Mouse (Mus musculus): Measurements from ENCODE around the gene Gm6763. TPM values are rescaled to one million over a fixed set of nuclear protein-coding genes. Genes with fewer than 3 reads are reported as not detected.

Gene Gm6763
- polyA plus RNA-seq (2014; fragmentation: Illumina TruSeq; extraction: RNeasy Lipid Tissue Mini Kit (QIAGEN cat#74804); ENCODE audit: low replicate concordance): not detected

GRCm38 (mm10) chr10:104151197-104151596, at the start of gene Gm6763:
TSS of gene Gm6763 (plus strand) at chr10:104151497.

GRCm38 (mm10) chr10:104142687-104143086, 8.6 kb upstream of the Gm6763 start, which contains the start of gene Gm21293:
TSS of gene Gm21293 (plus strand) at chr10:104142987.

GRCm38 (mm10) chr10:104159706-104160105, 8.4 kb downstream of the Gm6763 start, which contains the start of gene Gm8764:
TSS of gene Gm8764 (plus strand) at chr10:104160006.

GRCm38 (mm10) chr10:104168215-104168614, 16.9 kb downstream of the Gm6763 start, which contains the start of gene Gm21304:
TSS of gene Gm21304 (plus strand) at chr10:104168515.

GRCm38 (mm10) chr10:104176724-104177123, 25.4 kb downstream of the Gm6763 start, which contains the start of gene Gm21312:
TSS of gene Gm21312 (plus strand) at chr10:104177024.

GRCm38 (mm10) chr10:104185233-104185632, 33.9 kb downstream of the Gm6763 start, which contains the start of gene Gm20765:
TSS of gene Gm20765 (plus strand) at chr10:104185533.

GRCm38 (mm10) chr10:104193742-104194141, 42.4 kb downstream of the Gm6763 start, which contains the start of gene Gm4340:
TSS of gene Gm4340 (plus strand) at chr10:104194042.

Other genes starting within 250 kb of the Gm6763 start
- not detected for gene Gm21293, start 8.5 kb upstream of the Gm6763 start, polyA plus RNA-seq (2014; fragmentation: Illumina TruSeq; extraction: RNeasy Lipid Tissue Mini Kit (QIAGEN cat#74804); ENCODE audit: low replicate concordance)
- not detected for gene Gm8764, start 8.5 kb downstream of the Gm6763 start, polyA plus RNA-seq (2014; fragmentation: Illumina TruSeq; extraction: RNeasy Lipid Tissue Mini Kit (QIAGEN cat#74804); ENCODE audit: low replicate concordance)
- not detected for gene Gm21304, start 17.0 kb downstream of the Gm6763 start, polyA plus RNA-seq (2014; fragmentation: Illumina TruSeq; extraction: RNeasy Lipid Tissue Mini Kit (QIAGEN cat#74804); ENCODE audit: low replicate concordance)
- not detected for gene Gm21312, start 25.5 kb downstream of the Gm6763 start, polyA plus RNA-seq (2014; fragmentation: Illumina TruSeq; extraction: RNeasy Lipid Tissue Mini Kit (QIAGEN cat#74804); ENCODE audit: low replicate concordance)
- not detected for gene Gm20765, start 34.0 kb downstream of the Gm6763 start, polyA plus RNA-seq (2014; fragmentation: Illumina TruSeq; extraction: RNeasy Lipid Tissue Mini Kit (QIAGEN cat#74804); ENCODE audit: low replicate concordance)
- not detected for gene Gm4340, start 42.5 kb downstream of the Gm6763 start, polyA plus RNA-seq (2014; fragmentation: Illumina TruSeq; extraction: RNeasy Lipid Tissue Mini Kit (QIAGEN cat#74804); ENCODE audit: low replicate concordance)

Measured in small intestine, adult 10 weeks (tissue).